In the genomic region with DNA sequence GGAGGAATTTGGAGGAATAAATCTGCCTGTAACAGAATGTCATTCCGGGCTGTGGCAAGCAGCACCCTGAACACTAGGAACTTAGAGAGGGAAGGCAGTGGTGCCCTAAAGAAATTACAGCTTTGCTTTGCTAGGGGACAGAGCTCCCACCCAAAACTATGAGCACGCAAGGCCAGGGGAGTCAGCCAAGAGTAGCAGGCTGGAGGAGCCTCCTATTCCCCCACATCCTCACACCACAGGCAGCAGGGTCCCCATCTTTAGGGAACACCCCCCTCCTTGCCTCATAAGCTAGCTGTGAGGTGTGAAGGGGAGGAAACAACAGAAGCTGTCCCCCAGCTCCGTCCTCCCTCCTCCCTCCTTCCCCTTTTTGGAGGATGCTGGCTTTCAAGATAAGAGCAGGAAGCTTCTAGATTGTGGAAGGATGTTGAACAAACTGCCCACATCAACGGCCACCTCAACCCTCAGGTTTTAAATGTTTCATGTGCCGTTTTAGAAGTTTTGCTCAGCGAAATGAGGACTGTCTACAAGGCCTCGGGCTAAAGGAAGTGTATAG, we compare ENCODE assay signal across 11 mouse cellular contexts.
DNase-seq lines count a peak whose midpoint lies in the region; ATAC-seq and TF ChIP-seq lines count a peak whose summit lies in the region.
"Had no signal": no experiment of that assay in that cellular context is flagged by ENCODE, and none has a peak within 500 bp of the region (broad histone marks: within the 10 kb centered on the region; RNA-seq: fewer than 3 reads in every experiment).

No protein-coding gene starts in this region.

- ATAC-seq in heart, embryonic 11.5 days (replicated peaks; ENCODE audit: insufficient number of reproducible peaks, low FRiP score, low TSS enrichment): no peak
- ATAC-seq in liver, embryonic 14.5 days (ENCODE audit: insufficient read depth): peak; percentile 36; the same call in 1 of the 2 replicates
- no peak for ATAC-seq in hindbrain, embryonic 14.5 days (ENCODE audit: low FRiP score)
- ATAC-seq: forebrain, embryonic 15.5 days had no signal

- intact Hi-C loops in heart, postnatal 14 days (cut with DNase I): no loop called here

- DNase-seq in heart, postnatal 14 days: no peak
- peak; percentile 99 for DNase-seq in 416B (ENCODE audit: low read depth)
- no peak for DNase-seq in embryonic facial prominence, embryonic 10.5 days (ENCODE audit: low spot score)
- peak in 1 of 3 experiments; percentile 54 for DNase-seq in liver, embryonic 14.5 days (ENCODE audit: low read depth in 3 of 3, low spot score in 3 of 3)
- no peak for DNase-seq in MN1 (ENCODE audit: low spot score)
- no peak for DNase-seq in hindbrain, embryonic 14.5 days (ENCODE audit: low spot score)
- DNase-seq in urinary bladder, postnatal 25 days (ENCODE audit: low spot score): no peak
- DNase-seq: cerebellum, postnatal 25 days had no signal

- H3K27me3 ChIP-seq in heart, embryonic 11.5 days (ENCODE audit: control insufficient read depth, insufficient read depth, low read length): peaks cover 1% of the 10 kb centered on the region; the same call in 1 of the 2 replicates
- 0 out of 2 replicates have a peak, but pooled peaks cover 5% of the 10 kb centered on the region for H3K27me3 ChIP-seq in embryonic facial prominence, embryonic 10.5 days (replicated peaks; ENCODE audit: low read depth, poor library complexity, severe bottlenecking)
- H3K27me3 ChIP-seq in liver, embryonic 14.5 days (ENCODE audit: control insufficient read depth, insufficient read depth, low read length): no peaks in the 10 kb centered on the region
- H3K27me3 ChIP-seq in hindbrain, embryonic 14.5 days (ENCODE audit: control insufficient read depth, insufficient read depth, low read length): no peaks in the 10 kb centered on the region
- H3K27me3 ChIP-seq: forebrain, embryonic 15.5 days; stomach, embryonic 15.5 days had no signal

- no peak overlapping the region for H3K9ac ChIP-seq in heart, embryonic 11.5 days (ENCODE audit: low read depth, low read length)
- no peak overlapping the region for H3K9ac ChIP-seq in liver, embryonic 14.5 days (replicated peaks)
- no peak overlapping the region for H3K9ac ChIP-seq in hindbrain, embryonic 14.5 days
- H3K9ac ChIP-seq: forebrain, embryonic 15.5 days; stomach, embryonic 15.5 days had no signal

- TF ChIP-seq CTCF in liver, embryonic 14.5 days (IDR thresholded peaks at IDR 0.05; ENCODE audit: low read depth): no peak

- H3K4me2 ChIP-seq in heart, embryonic 11.5 days: no peak overlapping the region
- peak overlapping the region; percentile 52 for H3K4me2 ChIP-seq in liver, embryonic 14.5 days (ENCODE audit: low read depth)
- H3K4me2 ChIP-seq in hindbrain, embryonic 14.5 days (replicated peaks): no peak overlapping the region
- H3K4me2 ChIP-seq: forebrain, embryonic 15.5 days; stomach, embryonic 15.5 days had no signal

- WGBS in heart, embryonic 11.5 days (ENCODE audit: insufficient replicate concordance): 34% methylated on average over 7 of the region's 7 CpGs
- WGBS in embryonic facial prominence, embryonic 10.5 days: 54% methylated on average over 7 of the region's 7 CpGs
- 7% methylated on average over 7 of the region's 7 CpGs for WGBS in liver, embryonic 14.5 days (ENCODE audit: insufficient replicate concordance)
- WGBS in hindbrain, embryonic 14.5 days: 70% methylated on average over 7 of the region's 7 CpGs

- peaks cover 35% of the 10 kb centered on the region for H3K4me1 ChIP-seq in heart, embryonic 11.5 days (ENCODE audit: control insufficient read depth, insufficient read depth, low read length)
- peaks cover 55% of the 10 kb centered on the region for H3K4me1 ChIP-seq in embryonic facial prominence, embryonic 10.5 days
- H3K4me1 ChIP-seq in liver, embryonic 14.5 days (replicated peaks; ENCODE audit: control insufficient read depth in 2 of 2, insufficient read depth in 2 of 2, low read length in 1 of 2): peaks cover 69 to 80% of the 10 kb centered on the region in 2 experiments
- peaks cover 10% of the 10 kb centered on the region for H3K4me1 ChIP-seq in hindbrain, embryonic 14.5 days (replicated peaks; ENCODE audit: control insufficient read depth, insufficient read depth, low read length)

- H3K27ac ChIP-seq in heart, embryonic 11.5 days (ENCODE audit: low read depth, low read length): peak overlapping the region; percentile 41; the same call in 1 of the 2 replicates
- peak overlapping the region; percentile 52 for H3K27ac ChIP-seq in embryonic facial prominence, embryonic 10.5 days (replicated peaks)
- peak overlapping the region; percentile 22 for H3K27ac ChIP-seq in liver, embryonic 14.5 days
- H3K27ac ChIP-seq in hindbrain, embryonic 14.5 days: no peak overlapping the region
- H3K27ac ChIP-seq: forebrain, embryonic 15.5 days; stomach, embryonic 15.5 days had no signal

- H3K36me3 ChIP-seq in heart, embryonic 11.5 days (ENCODE audit: control insufficient read depth, insufficient read depth, low read length): no peaks in the 10 kb centered on the region
- no peaks in the 10 kb centered on the region for H3K36me3 ChIP-seq in embryonic facial prominence, embryonic 10.5 days (replicated peaks)
- no peaks in the 10 kb centered on the region for H3K36me3 ChIP-seq in liver, embryonic 14.5 days (replicated peaks; ENCODE audit: control insufficient read depth, insufficient read depth, low read depth)
- H3K36me3 ChIP-seq in hindbrain, embryonic 14.5 days (replicated peaks; ENCODE audit: control insufficient read depth, insufficient read depth): no peaks in the 10 kb centered on the region
- H3K36me3 ChIP-seq: forebrain, embryonic 15.5 days; stomach, embryonic 15.5 days had no signal

- H3K9me3 ChIP-seq in heart, embryonic 11.5 days (replicated peaks; ENCODE audit: control insufficient read depth, low read length): no peaks in the 10 kb centered on the region
- no peaks in the 10 kb centered on the region for H3K9me3 ChIP-seq in embryonic facial prominence, embryonic 10.5 days
- H3K9me3 ChIP-seq in liver, embryonic 14.5 days (ENCODE audit: control insufficient read depth, low read length): no peaks in the 10 kb centered on the region
- no peaks in the 10 kb centered on the region for H3K9me3 ChIP-seq in hindbrain, embryonic 14.5 days (ENCODE audit: control insufficient read depth, low read length)
- H3K9me3 ChIP-seq: forebrain, embryonic 15.5 days; stomach, embryonic 15.5 days had no signal

- peak; percentile 84 for TF ChIP-seq EP300 in liver, embryonic 14.5 days (IDR thresholded peaks at IDR 0.05; ENCODE audit: low read depth)

- no peak overlapping the region for H3K4me3 ChIP-seq in heart, embryonic 11.5 days (ENCODE audit: low read depth, low read length)
- no peak overlapping the region for H3K4me3 ChIP-seq in embryonic facial prominence, embryonic 10.5 days
- H3K4me3 ChIP-seq in liver, embryonic 14.5 days (ENCODE audit: insufficient read depth in 1 of 2, low read depth in 2 of 2, low read length in 2 of 2): no peak overlapping the region
- no peak overlapping the region for H3K4me3 ChIP-seq in hindbrain, embryonic 14.5 days (replicated peaks; ENCODE audit: low read length)
- H3K4me3 ChIP-seq: forebrain, embryonic 15.5 days; stomach, embryonic 15.5 days had no signal
